Mouse (Mus musculus): ENCODE measurements around the gene Ascl2.

Gene Ascl2

DNA sequence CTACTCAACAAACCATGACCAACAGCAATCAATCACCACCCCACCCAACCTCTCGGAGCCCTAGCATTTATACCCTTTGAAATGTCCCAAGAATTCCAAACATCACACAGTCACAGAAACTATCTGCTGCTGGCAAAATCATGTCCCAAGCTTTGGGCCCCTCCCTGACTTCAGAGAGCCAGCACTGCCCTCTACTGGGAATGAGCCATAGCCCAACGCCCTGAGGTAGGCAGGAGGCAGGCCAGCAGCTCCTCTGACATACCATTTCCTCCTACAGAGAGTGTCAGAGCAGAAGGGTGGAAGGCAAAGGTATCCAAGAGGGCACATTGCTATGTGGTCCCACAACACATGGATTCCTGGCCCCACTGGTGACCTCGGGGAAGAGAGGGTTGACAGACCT, 33.6 kb upstream of the Ascl2 start:
- DNase-seq (ENCODE audit: low spot score in 2 of 2), result no peak

DNA sequence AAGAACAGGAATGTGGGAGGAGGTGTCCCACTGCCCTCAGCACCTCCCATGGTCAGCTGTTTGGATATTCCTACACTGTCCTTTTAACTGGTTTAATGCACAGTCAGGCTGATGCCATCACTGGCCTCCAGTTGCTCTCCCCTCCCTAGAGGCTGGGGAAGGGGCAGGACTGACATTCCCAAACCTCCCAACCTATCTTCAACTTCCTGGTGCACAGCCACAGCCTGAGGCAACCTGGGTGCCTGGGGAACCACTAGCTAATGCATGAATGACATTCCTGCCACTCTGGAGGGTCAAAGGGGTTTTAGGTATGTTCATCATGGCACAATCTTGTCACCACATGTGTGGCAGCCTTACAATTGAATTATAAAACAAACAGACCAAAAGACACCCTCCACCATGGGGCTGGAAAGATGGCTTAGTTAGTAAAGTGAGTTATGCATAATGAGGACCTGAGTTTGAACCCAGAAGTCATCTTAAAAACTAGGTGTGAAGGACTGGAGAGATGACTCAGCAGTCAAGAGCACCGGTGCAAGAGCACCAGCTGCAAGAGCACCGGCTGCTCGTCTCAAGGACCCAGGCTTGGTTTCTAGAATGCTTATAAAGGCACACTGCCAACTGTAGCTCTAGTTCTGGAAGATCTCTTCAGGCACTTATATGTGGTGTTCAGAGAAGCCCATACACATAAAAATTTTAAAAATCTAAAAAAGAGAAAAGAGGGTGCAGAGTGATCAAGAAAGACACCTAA, 28.5 kb upstream of the Ascl2 start:
- DNase-seq (ENCODE audit: low spot score in 2 of 2), result no peak

DNA sequence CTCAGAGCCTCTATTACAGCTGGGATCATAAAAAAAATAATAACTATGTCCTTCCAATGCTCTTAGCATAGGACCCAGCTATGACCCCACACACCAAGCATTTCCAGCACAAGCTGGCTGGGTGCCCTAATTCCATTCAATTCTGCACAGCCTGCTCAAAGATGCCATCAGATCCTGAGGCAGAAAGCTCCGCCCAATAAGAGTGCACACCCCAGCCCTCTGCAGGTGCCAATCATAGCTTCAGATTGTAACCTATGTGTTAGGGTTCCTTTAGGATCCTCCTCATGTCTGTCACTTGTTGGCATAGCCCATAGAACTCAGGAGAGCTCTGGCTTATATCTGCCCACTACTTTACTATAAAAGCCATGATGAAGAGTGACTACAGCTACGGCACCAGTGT, 27.9 kb upstream of the Ascl2 start:
- DNase-seq (ENCODE audit: low spot score in 2 of 2), result no peak

DNA sequence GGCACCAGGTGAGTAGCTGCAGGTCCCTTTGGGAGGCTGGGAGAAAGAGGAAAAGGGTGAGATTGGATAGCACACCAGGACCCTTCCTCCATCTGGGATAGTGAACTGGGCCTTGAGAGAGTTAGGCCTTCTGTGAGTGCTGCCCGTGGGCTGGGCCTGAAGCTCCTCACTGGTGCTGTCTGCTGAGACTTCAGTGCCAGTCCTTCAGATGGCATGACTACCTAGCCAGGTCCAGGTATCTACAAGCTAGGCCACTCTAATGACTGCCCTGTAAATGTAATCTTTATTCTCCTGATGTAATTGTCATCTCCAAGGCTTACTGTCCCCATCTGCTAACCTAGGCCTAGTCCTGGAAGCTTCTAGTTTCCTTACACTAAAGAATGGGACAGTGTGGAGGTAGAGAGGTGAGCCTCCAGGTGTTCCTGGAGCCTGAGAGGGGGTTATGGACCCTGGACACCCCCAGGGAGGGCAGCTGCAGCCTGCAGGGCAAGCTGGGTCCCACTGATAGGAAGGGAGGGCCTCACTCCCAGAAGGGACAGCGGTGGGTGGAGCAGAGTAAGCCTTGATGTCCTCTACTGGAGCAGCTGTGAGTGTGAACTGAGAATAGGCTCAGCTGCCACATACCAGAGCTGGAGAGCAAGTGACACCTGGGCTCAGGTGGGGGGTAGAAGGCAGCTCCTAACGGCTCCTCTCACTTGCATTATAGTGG, 26.7 kb upstream of the Ascl2 start:
- DNase-seq (ENCODE audit: low spot score in 2 of 2), result no peak

DNA sequence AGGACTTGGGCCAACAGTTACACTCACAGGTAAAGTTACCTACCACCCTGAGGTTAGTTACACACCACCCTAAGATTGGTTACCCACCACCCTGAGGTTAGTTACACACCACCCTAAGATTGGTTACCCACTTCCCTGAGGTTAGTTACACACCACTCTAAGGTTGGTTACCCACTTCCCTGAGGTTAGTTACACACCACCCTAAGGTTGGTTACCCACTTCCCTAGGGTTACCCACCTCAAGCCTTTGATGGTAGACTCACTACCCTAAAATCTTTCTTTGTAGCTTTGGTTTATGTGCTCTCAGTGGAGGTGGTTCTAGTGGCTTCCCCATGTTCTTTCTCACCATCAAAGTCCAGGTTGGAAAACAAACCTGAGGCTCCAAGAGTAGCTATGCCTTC, 25.9 kb upstream of the Ascl2 start:
- no peak for DNase-seq (ENCODE audit: low spot score in 2 of 2)

DNA sequence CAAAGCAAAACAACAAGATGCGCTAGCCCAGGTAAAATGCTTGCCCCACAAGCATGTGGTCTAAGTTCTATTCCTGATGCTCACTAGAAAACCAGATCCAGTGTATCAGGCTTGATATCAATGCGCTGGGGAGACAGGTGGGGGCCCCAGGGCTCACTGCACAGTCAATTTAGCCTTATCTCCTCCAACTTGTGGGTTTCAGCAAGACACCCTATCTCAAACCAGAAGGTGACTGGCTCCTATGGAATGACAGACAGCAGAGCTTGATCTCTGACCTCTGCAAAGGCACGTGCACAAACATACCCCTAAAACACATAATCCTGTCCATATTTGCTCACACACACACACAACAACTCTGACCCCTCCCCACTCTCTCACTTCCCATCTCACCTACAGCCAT, 18.7 kb upstream of the Ascl2 start:
- DNase-seq (ENCODE audit: low spot score in 2 of 2), result no peak

DNA sequence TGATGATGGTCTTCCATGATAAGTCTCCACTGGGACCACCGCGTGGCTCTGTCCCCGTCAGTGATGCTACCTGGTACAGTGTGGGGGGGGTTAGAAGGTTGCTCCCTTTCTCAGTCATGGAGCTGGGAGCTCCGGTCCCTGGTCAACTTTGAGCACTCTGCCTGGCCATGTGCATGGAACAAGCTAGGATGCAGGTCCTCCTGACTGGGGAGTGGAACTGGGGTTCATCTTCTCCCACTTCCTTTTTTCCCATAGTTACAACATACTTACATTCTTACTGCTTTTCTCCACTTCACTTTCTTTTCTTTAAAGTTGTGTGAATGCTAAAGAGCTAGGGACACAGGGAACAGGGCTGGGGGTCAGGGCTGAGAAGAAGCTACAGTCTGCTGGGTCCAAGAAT, 16.1 kb upstream of the Ascl2 start:
- DNase-seq (ENCODE audit: low spot score in 2 of 2), result no peak

DNA sequence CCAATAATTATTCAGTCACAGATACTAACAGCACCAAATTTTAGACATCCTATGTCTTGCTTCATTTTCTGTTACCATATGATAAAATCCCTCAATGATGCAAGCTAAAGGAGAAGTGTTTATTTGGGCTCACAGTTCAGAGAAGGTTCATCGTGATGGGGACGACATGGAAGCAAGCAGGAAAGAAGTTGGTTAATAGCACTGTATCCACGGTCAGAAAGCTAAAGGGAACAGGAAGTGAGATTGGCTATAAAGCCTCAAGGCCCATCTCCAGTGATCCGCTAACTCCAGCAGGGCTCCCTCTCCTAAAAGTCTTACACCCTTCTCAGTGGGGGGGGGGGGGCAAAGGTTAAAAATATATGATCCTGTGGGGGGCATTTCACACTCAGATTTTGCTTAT, 12.8 kb upstream of the Ascl2 start:
- no peak for DNase-seq (ENCODE audit: low spot score in 2 of 2)

DNA sequence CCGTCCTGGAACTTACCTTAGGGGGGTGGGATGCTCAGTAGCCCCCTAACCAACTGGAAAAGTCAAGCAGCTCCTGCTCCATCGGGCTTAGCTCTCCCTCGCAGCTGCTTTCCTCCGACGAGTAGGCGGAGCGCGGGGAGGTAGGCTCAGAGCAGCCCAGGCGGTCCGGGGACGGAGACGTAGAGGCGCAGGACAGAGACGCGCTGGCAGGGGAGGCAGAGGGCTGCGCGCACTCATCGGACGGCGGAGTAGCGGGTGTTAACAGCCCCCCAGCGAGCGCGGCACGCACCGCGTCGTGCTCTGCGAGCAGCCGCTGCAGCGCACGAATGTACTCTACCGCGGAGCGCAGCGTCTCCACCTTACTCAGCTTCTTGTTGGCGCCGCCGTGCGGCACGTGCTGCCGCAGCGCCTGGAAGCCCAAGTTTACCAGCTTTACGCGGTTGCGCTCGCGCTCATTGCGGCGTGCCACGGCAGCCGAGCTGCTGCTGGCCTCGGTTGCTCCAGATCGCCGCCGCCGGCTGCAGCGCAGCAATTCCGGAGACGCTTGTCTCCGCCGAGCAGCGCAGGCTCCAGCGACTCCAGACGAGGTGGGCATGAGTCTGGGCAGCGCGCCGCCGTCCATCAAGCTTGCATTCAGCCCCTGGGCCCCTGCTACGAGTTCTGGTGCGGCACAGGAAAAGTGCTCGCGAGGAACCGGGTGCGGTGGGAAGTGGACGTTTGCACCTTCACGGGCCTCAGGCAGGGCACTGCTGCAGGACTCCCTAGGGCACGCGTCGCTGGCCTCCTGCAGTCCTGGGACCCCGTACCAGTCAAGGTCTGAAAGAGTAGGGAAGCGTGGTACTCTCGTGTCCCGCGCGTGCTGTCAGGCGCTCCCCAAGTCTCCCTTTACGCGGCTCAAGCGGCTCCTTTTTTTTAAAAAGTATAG, 918 bp downstream of the Ascl2 start:
- peak; percentile 29 to 39 for DNase-seq (ENCODE audit: low spot score in 2 of 2)

DNA sequence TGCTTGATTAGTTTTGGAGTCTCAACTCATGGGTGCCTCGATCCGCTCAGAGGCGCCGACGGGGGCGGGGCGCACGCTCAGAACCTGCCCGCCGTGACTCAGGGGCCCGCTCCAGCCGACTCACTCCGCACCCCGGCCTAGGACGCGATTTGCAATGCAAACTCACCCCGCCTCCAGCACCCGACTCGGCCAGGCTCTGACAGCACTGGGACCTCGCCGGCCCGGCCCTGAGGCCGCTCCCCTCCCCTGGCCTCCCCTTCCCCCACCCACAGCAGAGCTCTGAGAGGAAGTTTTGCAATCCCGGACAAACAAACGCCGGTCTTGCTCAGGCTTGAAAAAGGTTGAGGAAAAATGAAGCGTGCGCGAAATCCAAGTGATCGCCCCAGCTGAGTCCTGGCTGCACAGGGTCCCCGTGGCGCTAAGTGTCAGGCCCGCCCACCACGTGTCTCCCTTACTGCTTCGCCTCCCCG, 1.6 kb downstream of the Ascl2 start:
- no peak for DNase-seq (ENCODE audit: low spot score in 2 of 2)

DNA sequence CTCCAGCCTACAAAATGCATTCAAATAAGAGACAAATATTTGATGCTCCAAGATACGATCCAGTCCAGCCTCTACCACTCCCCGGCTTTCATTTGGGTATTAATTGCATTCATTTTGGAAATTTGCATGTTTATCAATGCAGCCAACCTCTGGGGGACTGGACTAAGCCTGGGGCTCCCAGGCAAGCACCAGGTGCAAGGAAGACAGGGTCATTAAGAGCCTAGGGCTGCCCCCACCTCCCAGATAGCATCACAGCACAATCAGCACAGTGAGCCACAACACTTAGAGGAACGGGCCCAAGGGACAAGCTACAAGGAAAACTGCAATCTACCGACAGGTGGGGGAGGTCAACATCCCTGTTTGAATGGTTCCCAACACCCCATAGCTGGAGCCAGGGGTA, 9.3 kb downstream of the Ascl2 start:
- no peak for DNase-seq (ENCODE audit: low spot score in 2 of 2)

DNA sequence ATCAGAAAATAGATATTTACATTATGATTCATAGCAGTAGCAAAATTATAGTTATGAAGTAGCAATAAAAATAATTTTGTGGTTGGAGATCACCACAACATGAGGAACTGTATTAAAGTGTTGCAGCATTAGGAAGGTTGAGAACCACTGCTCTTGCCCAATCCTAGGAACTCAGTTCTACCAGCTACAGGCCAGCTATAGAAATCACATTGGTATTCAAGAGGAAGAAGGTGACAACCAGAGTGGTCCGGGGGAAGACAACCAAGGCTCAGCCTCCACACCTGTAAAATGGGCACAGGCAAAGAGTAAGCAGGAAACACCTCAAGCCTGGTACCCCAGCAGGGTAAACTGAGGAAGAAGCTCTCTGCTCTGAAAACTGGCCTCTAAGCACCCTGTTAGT, 10.2 kb downstream of the Ascl2 start:
- DNase-seq (ENCODE audit: low spot score in 2 of 2), result no peak

DNA sequence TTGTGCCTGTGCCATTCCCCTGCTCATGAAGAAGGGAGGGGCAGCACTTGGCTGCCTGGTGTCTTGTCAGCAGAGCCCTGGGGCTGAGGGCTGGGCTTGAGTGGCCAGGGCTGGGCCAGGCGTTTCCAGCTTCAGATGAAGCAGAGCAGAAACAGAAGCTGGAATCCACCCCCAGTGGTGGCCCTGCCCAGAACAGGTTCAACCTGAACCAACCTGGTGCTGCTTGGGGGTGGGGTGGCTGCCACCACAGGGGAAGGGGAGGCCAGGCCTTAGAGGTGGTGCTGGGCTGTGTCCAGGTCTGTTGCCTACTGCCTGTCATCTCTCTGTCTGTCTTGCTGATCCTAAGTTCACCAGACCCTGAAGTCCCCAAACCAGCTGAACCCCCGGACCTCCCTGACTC, 13.0 kb downstream of the Ascl2 start:
- DNase-seq (ENCODE audit: low spot score in 2 of 2), result no peak

DNA sequence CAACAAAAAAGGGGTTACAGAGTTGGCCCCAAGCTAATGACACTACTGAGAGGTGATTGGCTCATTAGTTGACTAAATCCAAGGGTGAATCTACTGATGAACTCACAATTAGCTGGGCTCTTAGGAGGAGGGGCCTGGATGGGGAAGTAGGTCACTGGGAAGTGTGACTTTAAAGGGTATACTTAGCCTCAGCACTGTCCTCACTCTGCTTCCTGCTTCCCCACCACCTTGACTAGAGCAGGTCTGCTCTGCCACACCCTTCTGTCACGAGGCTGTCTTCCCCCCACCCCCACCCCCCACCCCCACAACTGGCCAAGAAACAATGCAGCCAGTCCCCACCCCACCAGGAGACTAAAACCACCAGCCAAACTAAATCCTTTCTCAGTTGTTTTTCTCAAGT, 19.5 kb downstream of the Ascl2 start:
- DNase-seq (ENCODE audit: low spot score in 2 of 2), result no peak

DNA sequence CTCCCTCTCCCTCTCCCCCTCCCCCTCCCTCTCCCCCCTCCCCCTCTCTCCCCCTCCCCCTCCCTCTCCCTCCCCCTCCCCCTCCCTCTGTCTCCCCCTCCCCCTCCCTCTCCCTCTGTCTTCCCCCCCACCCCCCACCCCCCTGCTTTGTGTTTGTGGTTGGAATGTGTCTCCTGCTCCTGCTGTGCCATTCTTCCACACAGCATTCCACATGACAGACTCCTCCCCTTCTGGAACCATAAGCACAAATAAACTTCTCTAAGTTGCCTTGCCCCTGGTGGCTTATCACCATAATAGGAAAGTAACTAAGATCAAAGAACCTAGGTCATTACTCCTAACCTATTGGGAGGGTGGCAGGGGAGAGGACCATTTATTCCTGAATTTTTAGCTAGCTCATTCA, 31.4 kb downstream of the Ascl2 start:
- DNase-seq (ENCODE audit: low spot score in 2 of 2), result no peak

DNA sequence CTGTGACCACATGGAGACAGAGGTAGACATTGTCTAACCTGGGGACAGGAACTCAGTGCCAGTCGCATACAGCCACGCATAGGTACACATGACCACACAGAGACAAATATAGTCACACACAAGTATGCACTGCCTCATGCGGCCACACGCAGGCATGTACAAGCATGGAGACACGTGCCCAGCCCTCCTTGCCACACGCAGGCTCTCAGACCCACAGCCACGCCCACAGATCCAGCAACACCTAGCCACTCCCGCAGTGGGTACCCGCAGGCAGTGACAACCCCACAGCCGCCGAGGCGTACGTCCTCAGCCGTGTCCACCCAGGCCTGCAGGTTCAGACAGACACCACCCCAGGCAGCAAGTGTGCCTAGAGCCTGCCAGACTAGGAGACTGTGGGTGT, 33.4 kb downstream of the Ascl2 start:
- no peak for DNase-seq (ENCODE audit: low spot score in 2 of 2)

DNA sequence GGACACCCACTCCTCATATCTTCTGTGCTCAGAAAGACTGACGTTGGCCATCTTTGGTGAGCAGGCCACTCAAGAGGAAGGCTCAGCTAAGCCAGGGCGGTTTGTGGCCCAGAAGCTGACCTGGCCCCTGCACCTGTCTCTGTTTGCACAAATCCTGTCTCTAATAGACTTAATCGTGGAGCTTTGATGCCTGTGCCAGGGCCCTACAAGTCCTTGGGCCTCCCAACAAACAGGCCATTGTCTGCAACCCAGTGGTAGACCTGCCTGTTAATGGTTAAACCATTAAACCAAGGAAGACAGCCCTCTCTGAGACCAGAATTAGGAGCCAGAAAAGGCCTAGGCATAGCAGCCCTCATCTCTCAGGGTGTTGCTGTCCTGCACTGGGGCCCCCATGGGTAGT, 36.6 kb downstream of the Ascl2 start:
- no peak for DNase-seq (ENCODE audit: low spot score in 2 of 2)

DNA sequence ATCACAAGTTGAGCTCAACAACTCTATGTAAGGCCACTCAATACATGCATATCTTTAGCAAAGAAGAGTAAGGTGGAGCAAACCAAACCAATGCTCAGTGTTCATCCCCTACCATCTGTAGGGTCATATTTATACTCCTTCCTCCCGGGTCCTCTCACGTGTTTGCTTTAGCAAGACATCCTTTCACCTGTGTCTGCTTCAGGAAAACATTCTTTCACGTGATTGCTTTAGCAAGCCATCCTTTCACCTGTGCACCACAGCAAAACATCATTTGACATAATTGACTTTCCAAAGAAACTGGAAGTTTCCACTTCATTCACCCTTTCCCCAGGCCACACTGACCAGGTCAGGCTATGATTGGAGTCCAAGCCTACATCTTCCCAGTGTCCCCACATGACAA, 38.0 kb downstream of the Ascl2 start, which contains the start of gene Th:
Gene Th (minus strand): TSS at position 101 of the 400 bp plus-strand sequence.
- no peak for DNase-seq (ENCODE audit: low spot score in 2 of 2)

DNA sequence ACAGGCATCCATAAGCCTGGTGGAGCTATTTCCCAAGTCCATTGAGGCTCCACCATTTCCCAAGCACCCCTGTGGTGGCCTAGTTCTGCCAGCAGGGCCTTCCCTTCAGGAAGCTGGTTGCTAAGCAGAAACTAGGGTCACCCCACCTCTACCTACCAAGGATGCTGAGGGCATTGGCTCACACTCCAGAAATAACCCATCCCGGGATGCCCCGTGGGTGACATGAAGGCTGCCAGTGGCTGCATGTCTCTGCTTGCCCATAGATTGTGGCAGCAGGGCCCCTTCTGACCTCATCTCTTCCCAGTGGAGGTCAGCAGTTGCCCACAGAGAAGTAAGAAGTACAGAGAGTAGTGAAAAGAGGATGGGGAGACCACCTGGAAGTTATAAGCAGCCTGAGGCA, 39.5 kb downstream of the Ascl2 start:
- DNase-seq (ENCODE audit: low spot score in 2 of 2), result no peak

DNA sequence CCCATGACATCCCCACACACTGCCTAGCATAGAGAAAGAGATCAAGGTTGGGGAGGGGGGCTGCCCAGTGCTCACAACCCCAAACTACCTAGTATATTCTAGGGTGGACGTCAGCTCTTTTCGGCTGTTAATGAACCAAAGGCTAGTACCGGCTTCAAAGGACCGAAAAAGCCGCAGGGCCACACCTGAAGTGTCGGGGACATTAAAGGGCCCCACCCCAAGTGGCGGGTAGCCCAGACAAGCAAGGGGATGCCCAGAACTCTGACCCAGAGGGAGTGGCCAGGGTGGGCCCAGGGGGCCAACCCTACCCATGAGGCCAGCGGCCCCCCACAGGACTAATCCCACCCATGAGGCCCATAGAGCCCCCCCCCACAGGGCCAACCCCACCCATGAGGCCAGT, 41.8 kb downstream of the Ascl2 start:
- DNase-seq (ENCODE audit: low spot score in 2 of 2), result no peak

DNA sequence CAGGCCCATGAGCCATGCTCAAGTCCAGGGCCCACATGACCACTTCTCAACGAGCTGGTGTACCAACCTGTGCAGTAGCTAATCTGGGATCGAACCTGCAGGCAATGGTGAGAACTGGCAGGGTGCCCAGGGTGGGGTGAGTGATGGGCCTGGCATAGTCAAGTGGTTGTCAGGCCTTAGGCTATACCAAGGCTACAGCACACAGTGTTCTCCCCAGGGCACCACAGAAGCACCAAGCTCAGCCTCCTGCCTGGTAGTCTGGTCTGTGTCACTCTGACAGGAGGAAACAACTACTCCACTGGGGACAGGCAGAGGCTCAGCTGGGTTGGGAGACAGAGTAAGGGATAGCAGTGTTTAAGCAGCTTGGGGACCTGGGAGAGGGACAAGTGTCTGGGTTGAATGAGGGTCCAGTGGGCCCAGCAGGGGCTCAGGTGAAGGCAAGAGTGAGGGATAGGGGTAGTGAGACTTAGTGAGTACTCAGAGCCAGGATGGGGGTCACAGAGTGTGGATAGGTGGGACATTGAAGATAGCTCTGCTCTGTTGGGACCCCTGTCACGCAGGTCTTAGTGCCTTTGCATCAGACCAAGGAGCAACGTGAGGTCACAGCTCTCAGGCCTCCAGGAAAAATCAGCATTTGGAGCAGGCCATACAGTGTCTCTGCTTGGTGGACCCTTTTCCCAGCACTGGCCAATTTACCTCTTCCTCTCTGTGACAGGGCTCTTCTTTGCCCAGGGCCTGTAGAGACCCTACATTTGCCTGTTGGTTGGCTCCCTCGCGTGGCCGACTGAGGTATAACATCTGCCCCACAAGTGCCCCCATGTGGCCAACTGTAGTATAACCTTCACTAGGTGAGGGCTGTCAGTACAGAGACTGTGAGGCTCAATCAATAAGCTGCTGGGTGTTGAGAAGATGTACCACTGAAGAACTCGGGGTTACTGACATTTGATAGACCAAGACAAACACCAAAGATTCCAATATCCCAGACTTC, 50.1 kb downstream of the Ascl2 start:
- peak; percentile 75 to 83 for DNase-seq (ENCODE audit: low spot score in 2 of 2)

Data from frontal cortex, postnatal 25 days (tissue).